In genomic region chr4:10845848-10846247, GRCm38 (mm10) we compare ENCODE assay signal across 14 mouse cellular contexts.
"Had no signal": no experiment of that assay in that cellular context is flagged by ENCODE, and none has a peak within 500 bp of the region (broad histone marks: within the 10 kb centered on the region; RNA-seq: fewer than 3 reads in every experiment).

No protein-coding gene starts in this region.

- H3K4me2 ChIP-seq: limb, embryonic 12.5 days; limb, embryonic 15.5 days; liver, embryonic 11.5 days; lung, embryonic 15.5 days; midbrain, embryonic 11.5 days had no signal

- DNase-seq: left cerebral cortex, postnatal 4 days; liver, postnatal 0 days; lung, postnatal 14 days; lung, postnatal 4 days; midbrain, embryonic 14.5 days; thymus, adult 18-20 months; thymus, postnatal 36 days had no signal

- H3K4me3 ChIP-seq: limb, embryonic 12.5 days; limb, embryonic 15.5 days; lung, embryonic 15.5 days had no signal

- H3K9ac ChIP-seq: limb, embryonic 12.5 days; limb, embryonic 15.5 days; liver, embryonic 14.5 days; liver, postnatal 0 days; lung, embryonic 15.5 days had no signal

- H3K36me3 ChIP-seq: limb, embryonic 12.5 days; limb, embryonic 15.5 days; lung, embryonic 15.5 days had no signal

- H3K27me3 ChIP-seq: limb, embryonic 12.5 days; limb, embryonic 15.5 days; lung, embryonic 15.5 days had no signal

- H3K4me1 ChIP-seq: limb, embryonic 12.5 days; lung, embryonic 15.5 days had no signal

- H3K9me3 ChIP-seq: limb, embryonic 12.5 days; limb, embryonic 15.5 days; lung, embryonic 15.5 days had no signal

- H3K27ac ChIP-seq: limb, embryonic 12.5 days; limb, embryonic 15.5 days; liver, embryonic 14.5 days; lung, embryonic 15.5 days had no signal

- ATAC-seq: intestine, postnatal 0 days; liver, postnatal 0 days had no signal
